Mouse (Mus musculus) kidney, postnatal 4 days (tissue): ENCODE data around the gene Reep6.
"Not testable (repeated sequence)": the region's sequence is repeated elsewhere in the genome, so short reads cannot be mapped to it uniquely, and the experiment has no call there.

ENCODE experiments used
- DNase-seq, 2 experiments: peaks; one replicate each; pipeline ENCODE4 v3.0.0; 2021; ENCODE audit warnings: mixed read lengths in 2 of 2

Gene Reep6

GRCm38 (mm10) chr10:80330084-80330483, 331 bp downstream of the Reep6 start:
- no peak for DNase-seq

- DNase-seq, result no peak
These were observed 1.1 kb downstream of the Reep6 start for GRCm38 (mm10) chr10:80330888-80331287.

- DNase-seq, result no peak
These were observed 2.1 kb downstream of the Reep6 start for GRCm38 (mm10) chr10:80331636-80332524.

DNA sequence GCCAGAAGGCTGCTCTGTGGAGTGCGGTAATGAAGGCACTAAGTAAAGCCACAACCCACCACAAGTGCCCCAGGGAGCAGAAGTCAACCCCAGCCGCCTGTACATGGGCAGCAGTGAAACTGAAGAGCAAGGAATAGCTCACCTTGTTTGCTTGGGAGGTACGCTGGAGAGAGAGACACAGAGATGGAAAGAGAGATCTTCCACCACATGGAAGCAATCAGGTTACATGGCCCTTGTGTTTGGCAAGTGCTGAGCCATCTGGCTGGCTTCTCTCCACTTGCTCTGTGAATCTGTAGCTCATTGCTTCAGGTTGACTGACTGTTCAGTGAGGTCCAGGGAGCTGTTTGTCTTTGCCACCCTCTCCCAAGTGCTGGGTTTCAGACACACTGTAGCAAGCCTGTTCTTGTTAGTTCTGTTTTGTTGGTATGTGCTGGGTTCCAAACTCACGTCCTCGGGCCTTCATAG, 2.8 kb downstream of the Reep6 start:
- no peak for DNase-seq

- DNase-seq, result no peak
These were observed 6.5 kb downstream of the Reep6 start for GRCm38 (mm10) chr10:80336263-80336662.

GRCm38 (mm10) chr10:80339941-80340750, 10.4 kb downstream of the Reep6 start:
- peak; percentile 93 for DNase-seq

- no peak for DNase-seq
These were observed 11.3 kb downstream of the Reep6 start for GRCm38 (mm10) chr10:80341026-80341425.

- no peak for DNase-seq
These were observed 11.9 kb downstream of the Reep6 start for GRCm38 (mm10) chr10:80341491-80342304.

- DNase-seq, result no peak
These were observed 12.6 kb downstream of the Reep6 start for GRCm38 (mm10) chr10:80342305-80342748.

DNA sequence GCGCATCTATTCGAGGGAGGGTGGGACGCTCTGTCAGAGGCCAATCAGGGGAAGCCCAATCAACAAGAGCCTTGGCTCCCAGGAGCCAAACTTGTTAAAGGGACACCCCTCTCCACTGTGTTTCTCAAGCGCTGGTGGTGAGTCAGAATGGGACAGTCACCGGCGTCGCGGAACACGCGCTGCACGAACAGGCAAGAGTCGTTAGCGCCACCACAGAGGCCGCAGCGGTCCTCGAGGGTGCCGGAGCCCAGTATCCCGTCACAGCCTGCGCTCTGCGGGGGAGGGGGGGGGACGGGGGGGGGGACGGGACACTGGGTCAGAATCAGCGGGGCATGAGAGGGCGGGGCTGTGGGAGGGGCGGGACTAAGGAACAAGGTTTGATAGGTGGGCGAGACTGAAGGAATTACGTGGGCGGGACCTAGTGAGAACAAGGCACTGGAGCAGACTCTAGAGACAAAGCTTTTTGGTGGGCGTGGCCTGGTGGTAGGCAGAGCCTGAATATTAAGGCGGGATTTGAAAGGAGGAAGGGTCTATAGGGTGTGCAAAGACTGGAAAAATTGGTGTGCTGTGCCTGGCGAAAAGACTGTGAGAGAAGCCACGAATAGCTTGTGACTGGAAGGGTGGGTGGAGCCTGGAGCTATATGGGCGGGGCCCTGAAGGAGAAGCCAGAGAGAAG, 13.1 kb downstream of the Reep6 start:
- peak; percentile 74 to 84 for DNase-seq

DNA sequence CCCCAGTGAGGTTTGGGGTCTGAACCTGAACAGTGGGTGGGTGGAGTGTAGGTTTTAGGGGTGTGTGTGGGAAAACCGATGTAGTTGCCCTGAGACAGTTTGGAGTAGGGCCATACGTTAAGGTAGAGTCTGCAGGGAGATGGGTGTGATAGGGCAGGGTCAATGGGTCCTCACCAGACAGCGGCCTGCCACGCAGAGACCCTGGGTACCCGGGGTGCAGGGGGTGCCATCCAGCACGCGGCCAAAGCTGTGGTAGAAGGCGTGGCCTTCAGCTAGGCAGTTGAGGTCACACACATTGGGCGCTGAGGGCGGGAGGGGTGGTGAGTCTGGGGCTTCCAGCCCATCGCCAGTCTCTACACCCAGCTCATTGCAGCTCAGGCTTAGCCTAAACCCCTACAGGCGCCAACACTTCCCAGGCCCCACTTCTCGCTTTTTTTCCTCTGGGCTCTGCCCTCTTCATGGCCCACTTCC, 13.7 kb downstream of the Reep6 start:
- DNase-seq, result no peak

DNA sequence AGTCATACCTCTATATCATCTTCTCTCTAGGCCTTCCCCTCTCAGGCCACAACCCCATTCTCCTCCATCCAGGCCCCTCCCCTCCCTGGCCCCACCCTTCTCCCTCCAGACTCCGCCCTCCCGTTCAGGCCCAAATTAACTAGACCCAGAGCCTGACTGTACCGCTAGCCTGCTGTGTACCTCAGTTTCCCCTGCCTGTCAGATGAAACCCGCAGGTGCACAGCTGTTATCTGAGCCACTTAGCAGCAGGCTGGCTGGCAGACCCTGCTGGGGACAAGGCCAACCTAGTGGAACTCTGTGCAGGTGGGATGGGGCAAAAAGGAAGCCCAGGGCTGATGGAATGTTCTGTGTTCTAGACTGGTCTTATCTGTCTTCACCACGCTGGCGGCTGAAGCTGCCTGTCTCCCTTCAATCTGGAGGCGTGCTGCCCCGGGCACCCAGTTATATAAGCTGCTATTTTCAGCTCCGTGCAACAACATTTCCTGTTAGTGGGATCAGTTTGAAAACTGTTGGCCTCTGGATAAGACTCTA, 14.4 kb downstream of the Reep6 start:
- DNase-seq, result no peak

- DNase-seq, result peak; percentile 41 to 55
These were observed 15.4 kb downstream of the Reep6 start for GRCm38 (mm10) chr10:80345122-80345521.

DNA sequence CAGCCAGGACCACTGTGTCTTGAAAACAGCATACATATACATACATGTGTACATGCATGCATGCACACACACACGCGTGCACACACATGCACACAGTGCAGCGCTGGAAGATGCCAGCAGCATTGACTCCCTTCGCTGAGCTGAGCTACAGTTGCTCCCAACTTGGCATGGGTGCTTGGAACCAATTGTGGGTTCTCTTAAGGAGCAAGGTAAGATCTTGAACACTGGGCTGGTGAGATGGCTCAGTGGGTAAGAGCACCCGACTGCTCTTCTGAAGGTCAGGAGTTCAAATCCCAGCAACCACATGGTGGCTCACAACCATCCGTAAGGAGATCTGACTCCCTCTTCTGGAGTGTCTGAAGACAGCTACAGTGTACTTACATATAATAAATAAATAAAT, 16.2 kb downstream of the Reep6 start:
- DNase-seq, result not testable (repeated sequence)

- DNase-seq, result peak in 1 of 2 experiments; percentile 29
These were observed 17.8 kb downstream of the Reep6 start for GRCm38 (mm10) chr10:80347514-80347967.

GRCm38 (mm10) chr10:80348244-80348781, 18.6 kb downstream of the Reep6 start, which contains the start of gene Adamtsl5:
TSS of gene Adamtsl5 (minus strand) at chr10:80348412.
- DNase-seq, result peak; percentile 56 to 72

DNA sequence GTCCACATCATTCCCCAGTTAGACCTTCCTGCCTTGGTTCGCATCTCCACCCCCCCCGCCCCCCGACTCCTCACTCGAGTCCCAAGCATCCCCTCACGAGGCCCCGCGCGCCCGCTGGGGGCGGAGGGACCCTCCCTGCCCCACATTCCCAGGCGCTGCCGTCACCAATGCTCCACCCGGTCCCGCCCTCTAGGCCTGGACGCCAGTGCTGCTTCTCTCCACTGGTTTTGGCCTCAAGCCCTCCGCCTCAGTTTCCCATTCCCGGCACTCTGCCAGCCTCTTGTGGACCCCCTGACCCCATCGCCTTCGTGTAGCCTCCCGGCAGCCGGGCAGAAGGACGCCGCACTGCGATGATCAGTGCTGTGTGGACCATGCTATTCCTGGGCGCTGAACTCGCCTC, 19.2 kb downstream of the Reep6 start:
- DNase-seq, result peak; percentile 39 to 53

DNA sequence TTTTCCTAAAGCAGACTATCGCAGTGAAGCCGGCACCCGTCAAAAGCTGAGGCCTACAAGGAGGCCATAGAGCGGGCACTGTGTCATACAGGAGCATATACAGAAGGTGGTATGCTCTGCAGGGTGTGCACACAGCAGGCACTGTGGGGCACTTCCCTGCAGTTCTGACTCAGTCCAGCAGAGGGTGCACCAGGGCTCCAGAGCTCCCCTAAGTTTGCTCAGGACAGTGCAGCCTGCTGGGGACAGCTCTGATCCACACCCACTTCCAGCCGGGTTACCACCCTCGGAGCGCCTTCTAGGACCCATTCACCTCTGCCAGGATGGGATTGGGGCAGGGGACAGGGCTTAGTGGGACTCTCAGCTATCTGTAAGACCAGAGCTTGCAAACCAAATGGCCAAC, 20.5 kb downstream of the Reep6 start:
- peak; percentile 95 to 97 for DNase-seq

DNA sequence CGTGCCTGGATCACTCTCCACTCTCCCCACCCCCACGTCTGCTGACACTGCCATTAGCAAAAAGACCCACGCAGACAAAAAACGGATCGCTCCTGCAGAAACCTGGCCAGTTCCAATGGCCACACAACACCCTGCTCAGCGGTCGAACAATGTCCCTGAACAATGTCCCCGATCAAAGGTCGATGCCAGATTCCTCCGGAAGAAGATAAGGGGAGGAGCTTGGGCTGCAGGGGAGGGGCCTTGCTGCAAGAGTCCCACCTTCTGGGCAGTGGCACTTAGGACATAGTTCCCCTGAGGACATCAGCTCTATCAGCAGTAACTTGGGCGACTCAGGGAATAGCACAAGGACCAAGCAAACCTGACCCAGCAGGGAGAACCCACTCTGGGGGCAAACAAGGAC, 22.1 kb downstream of the Reep6 start:
- peak; percentile 41 to 65 for DNase-seq

DNA sequence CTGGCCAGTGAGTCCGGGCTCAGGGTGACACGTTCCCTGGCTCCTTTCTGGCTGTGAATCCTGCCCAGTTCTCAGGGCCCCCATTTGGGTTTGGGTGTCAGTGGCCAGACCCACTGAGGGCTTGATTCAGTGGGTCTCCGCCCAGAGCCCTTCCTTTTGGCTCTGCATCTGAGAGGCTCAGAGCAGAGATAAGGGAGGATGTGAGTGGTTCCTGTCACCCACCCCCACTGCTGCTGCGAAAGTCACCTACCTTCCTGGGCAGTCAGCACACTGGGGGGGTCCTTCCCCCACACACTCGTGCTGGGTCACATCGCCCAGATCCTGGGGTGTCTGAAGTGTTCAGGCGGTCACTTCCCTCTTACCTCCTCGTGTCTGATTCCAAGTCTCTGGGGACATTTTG, 23.0 kb downstream of the Reep6 start:
- DNase-seq, result no peak

GRCm38 (mm10) chr10:80355431-80355830, 25.7 kb downstream of the Reep6 start:
- DNase-seq, result no peak
